Comparison of ENCODE assay signal across 13 mouse cellular contexts in genomic region chr11:95319506-95319905, GRCm38 (mm10). TPM values are rescaled to one million over a fixed set of nuclear protein-coding genes. Genes with fewer than 3 reads are reported as not detected.
DNase-seq lines count a peak whose midpoint lies in the region; ATAC-seq and TF ChIP-seq lines count a peak whose summit lies in the region.
"Had no signal": no experiment of that assay in that cellular context is flagged by ENCODE, and none has a peak within 500 bp of the region (broad histone marks: within the 10 kb centered on the region; RNA-seq: fewer than 3 reads in every experiment).

No protein-coding gene starts in this region.

- ATAC-seq in erythroid progenitor cell, adult 5-6 weeks (replicated peaks; ENCODE audit: low FRiP score, poor library complexity, severe bottlenecking): peak; percentile 71
- ATAC-seq in megakaryocyte, adult 5-6 weeks (ENCODE audit: poor library complexity, severe bottlenecking): peak; percentile 60; the same call in 1 of the 2 replicates

- DNase-seq in layer of hippocampus, adult 2 months (ENCODE audit: low spot score in 2 of 2): no peak
- DNase-seq in layer of hippocampus, adult 9-11 months: no peak
- DNase-seq in adipocyte (ENCODE audit: low spot score): peak; percentile 39
- no peak for DNase-seq in thymus, postnatal 0 days (ENCODE audit: low spot score)
- DNase-seq in gastrocnemius, postnatal 25 days: no peak
- DNase-seq: cerebellum, postnatal 14 days had no signal

- H3K4me3 ChIP-seq in layer of hippocampus, adult 2 months: no peak overlapping the region
- H3K4me3 ChIP-seq: heart, embryonic 12.5 days had no signal

- peak; percentile 54 for TF ChIP-seq CTCF in layer of hippocampus, adult 2 months (conservative IDR thresholded peaks at IDR 0.05)

- no peak overlapping the region for H3K27ac ChIP-seq in layer of hippocampus, adult 2 months

RNA-seq across cellular contexts. Expression of gene Kat7, which starts 9.5 kb away (rescaled TPM):
- total RNA-seq in layer of hippocampus, adult 2 months (2021): 10 to 100 TPM; 83.3 to 85.7 TPM
- 94.3 and 127 TPM in 2 replicates for total RNA-seq in erythroid progenitor cell, adult 5-6 weeks (2015; ENCODE audit: low replicate concordance)
- 72.6 and 81.2 TPM in 2 replicates for total RNA-seq in erythroid progenitor cell, adult 5-6 weeks (2017; ENCODE audit: low replicate concordance)
- total RNA-seq in megakaryocyte, adult 5-6 weeks (2015): 78.8 and 84.7 TPM in 2 replicates
- total RNA-seq in megakaryocyte, adult 5-6 weeks (2017): 65.1 and 69.1 TPM in 2 replicates
- polyA plus RNA-seq in thymus, postnatal 0 days (2015; fragmentation: Nextera tagmentation; extraction: Ambion mirVana): 56.8 and 57.9 TPM in 2 replicates
- total RNA-seq in gastrocnemius, postnatal 25 days (2021): 10 to 100 TPM; 16.9 to 19.6 TPM

RNA-seq across cellular contexts. Expression of gene Fam117a, which starts 17.3 kb away (rescaled TPM):
- total RNA-seq in layer of hippocampus, adult 2 months (2021): 1 to 10 TPM; 4.1 to 6.0 TPM
- total RNA-seq in erythroid progenitor cell, adult 5-6 weeks (2015; ENCODE audit: low replicate concordance): 340 and 347 TPM in 2 replicates
- total RNA-seq in erythroid progenitor cell, adult 5-6 weeks (2017; ENCODE audit: low replicate concordance): 282 and 287 TPM in 2 replicates
- 62.5 and 73.3 TPM in 2 replicates for total RNA-seq in megakaryocyte, adult 5-6 weeks (2015)
- 63.5 and 72.2 TPM in 2 replicates for total RNA-seq in megakaryocyte, adult 5-6 weeks (2017)
- 24.2 and 27.3 TPM in 2 replicates for polyA plus RNA-seq in thymus, postnatal 0 days (2015; fragmentation: Nextera tagmentation; extraction: Ambion mirVana)
- total RNA-seq in gastrocnemius, postnatal 25 days (2021): 1 to 10 TPM; 4.2 to 4.5 TPM

RNA-seq across cellular contexts. Expression of gene Tac4, which starts 58.2 kb away (rescaled TPM):
- not detected for total RNA-seq in layer of hippocampus, adult 2 months (2021)
- not detected in 2 replicates for total RNA-seq in erythroid progenitor cell, adult 5-6 weeks (2015; ENCODE audit: low replicate concordance)
- total RNA-seq in erythroid progenitor cell, adult 5-6 weeks (2017; ENCODE audit: low replicate concordance): not detected in 2 replicates
- total RNA-seq in megakaryocyte, adult 5-6 weeks (2015): not detected in 2 replicates
- total RNA-seq in megakaryocyte, adult 5-6 weeks (2017): 0.15 TPM in 1 of 2 replicates, not detected in the other
- 0.21 and 0.27 TPM in 2 replicates for polyA plus RNA-seq in thymus, postnatal 0 days (2015; fragmentation: Nextera tagmentation; extraction: Ambion mirVana)
- total RNA-seq in gastrocnemius, postnatal 25 days (2021): under 1 TPM; 0.23 to 0.35 TPM
- total RNA-seq: left cerebral cortex, postnatal 14 days had no signal
- polyA plus RNA-seq: brain, embryonic 14.5 days; erythroblast, embryonic 14.5 days; heart, embryonic 12.5 days; testis, adult 2 months had no signal

Comparison
In these comparisons a context has a peak if more than half of its experiments do, and no peak if none do; other contexts are left out.
1. RNA of gene Fam117a, which starts 17.3 kb away (total RNA-seq): 282 to 347 TPM in erythroid progenitor cell, adult 5-6 weeks and 62.5 to 73.3 TPM in megakaryocyte, adult 5-6 weeks; 4.1 to 6.0 TPM in layer of hippocampus, adult 2 months and 4.2 to 4.5 TPM in gastrocnemius, postnatal 25 days; every median in the first group is over 4 times any median in the second.